Mouse (Mus musculus) ovary, postnatal 10 days (tissue): ENCODE measurements at regions not wholly inside any gene's neighbourhood (a gene's known extent, or its start where the extent isn't known, plus 50 kb on each side); places are given as distances from the start of the nearest gene placed in this dataset.
"Not testable (repeated sequence)": the region's sequence is repeated elsewhere in the genome, so short reads cannot be mapped to it uniquely, and the experiment has no call there.

ENCODE experiments used
- DNase-seq: peaks from one replicate; pipeline ENCODE4 v3.0.0; 2022; ENCODE audit warnings: low spot score

GRCm38 (mm10) chr4:94406922-94407321 lies 149.4 kb upstream of the Gm10306 start:
- DNase-seq = no peak

GRCm38 (mm10) chr4:94407503-94407902 lies 148.8 kb upstream of the Gm10306 start:
- DNase-seq = no peak

GRCm38 (mm10) chr4:94412661-94413060 lies 143.7 kb upstream of the Gm10306 start:
- no peak for DNase-seq

- DNase-seq = not testable (repeated sequence)
Measured at GRCm38 (mm10) chr4:94425525-94425924, 130.8 kb upstream of the Gm10306 start.

- no peak for DNase-seq
Measured at GRCm38 (mm10) chr4:94427581-94427980, 128.8 kb upstream of the Gm10306 start.

- no peak for DNase-seq
Measured at GRCm38 (mm10) chr4:94432005-94432404, 124.3 kb upstream of the Gm10306 start.

GRCm38 (mm10) chr4:94437717-94438435 lies 118.5 kb upstream of the Gm10306 start:
- DNase-seq = no peak

GRCm38 (mm10) chr4:94439159-94439836 lies 117.0 kb upstream of the Gm10306 start:
- DNase-seq = no peak

GRCm38 (mm10) chr4:94446604-94447003 lies 109.7 kb upstream of the Gm10306 start:
- no peak for DNase-seq
